Mouse (Mus musculus) neutrophil, adult 5-6 weeks (primary cell): ENCODE data around the gene Igfn1. TPM values are rescaled to one million over a fixed set of nuclear protein-coding genes. Genes with fewer than 3 reads are reported as not detected.

Source experiments
- ATAC-seq: fragments of 151-379, 151-347 bp; 2 replicates; pipeline ENCODE4 v1.8.0; 2017; ENCODE audit warnings: mild to moderate bottlenecking, moderate TSS enrichment; ENCODE audit not compliant: insufficient number of reproducible peaks, poor library complexity, low FRiP score, severe bottlenecking; ENCODE audit errors: extremely low read depth
- total RNA-seq: library from RNA; stranded (forward); fragments of 200-1000 nt; gene quantifications from 2 replicates; pipeline ENCODE4 v1.2.3, GENCODE M21; 2017

Igfn1 gene
- total RNA-seq, 1 experiment from 2014 or later: under 0.01 TPM

- ATAC-seq: 0 out of 2 replicates have a peak, but pooled peaks have one; percentile 7
These were observed 62.4 kb downstream of the Igfn1 start for GRCm38 (mm10) chr1:135943713-135944112.

GRCm38 (mm10) chr1:135942116-135942515 lies 64.0 kb downstream of the Igfn1 start:
- no peak for ATAC-seq

GRCm38 (mm10) chr1:135941259-135942006 lies 64.7 kb downstream of the Igfn1 start:
- no peak for ATAC-seq

GRCm38 (mm10) chr1:135936091-135936490 lies 70.1 kb downstream of the Igfn1 start:
- no peak for ATAC-seq

GRCm38 (mm10) chr1:135933704-135934293 lies 72.3 kb downstream of the Igfn1 start:
- no peak for ATAC-seq

- ATAC-seq: no peak
These were observed 76.3 kb downstream of the Igfn1 start for GRCm38 (mm10) chr1:135929876-135930275.

GRCm38 (mm10) chr1:135925848-135926247 lies 80.3 kb downstream of the Igfn1 start:
- no peak for ATAC-seq

GRCm38 (mm10) chr1:135924377-135924994 lies 81.7 kb downstream of the Igfn1 start:
- ATAC-seq: no peak

GRCm38 (mm10) chr1:135923229-135923628 lies 82.9 kb downstream of the Igfn1 start:
- no peak for ATAC-seq

- ATAC-seq: no peak
These were observed 87.3 kb downstream of the Igfn1 start, which contains the start of gene Pkp1 for GRCm38 (mm10) chr1:135918644-135919407. TSS of gene Pkp1 (minus strand) at chr1:135919207.

- ATAC-seq: no peak
These were observed 88.9 kb downstream of the Igfn1 start for GRCm38 (mm10) chr1:135917206-135917605.

GRCm38 (mm10) chr1:135916486-135917058 lies 89.6 kb downstream of the Igfn1 start:
- ATAC-seq: no peak

GRCm38 (mm10) chr1:135913657-135914056 lies 92.5 kb downstream of the Igfn1 start:
- ATAC-seq: no peak

GRCm38 (mm10) chr1:135909381-135909780 lies 96.8 kb downstream of the Igfn1 start:
- ATAC-seq: no peak

GRCm38 (mm10) chr1:135906736-135907135 lies 99.4 kb downstream of the Igfn1 start:
- ATAC-seq: no peak
